Mouse (Mus musculus) embryonic facial prominence, embryonic 15.5 days (tissue): Measurements from ENCODE around the gene Mrps17. TPM values are rescaled to one million over a fixed set of nuclear protein-coding genes. Genes with fewer than 3 reads are reported as not detected.
"Not testable (repeated sequence)": the region's sequence is repeated elsewhere in the genome, so short reads cannot be mapped to it uniquely, and the experiment has no call there.

Source experiments
- ATAC-seq: fragments of 200-750 bp; cut with Nextera tagmentation; 2 replicates; pipeline ENCODE4 v1.8.0; 2017; ENCODE audit warnings: low read depth, moderate TSS enrichment; ENCODE audit not compliant: insufficient number of reproducible peaks, low FRiP score, low TSS enrichment
- H3K27ac ChIP-seq: fragments of 300-500 bp; sonication (generic); replicated peaks from 2 replicates; pipeline ENCODE4 v1.5.1; 2015; ENCODE audit warnings: mild to moderate bottlenecking, inconsistent platforms
- H3K27me3 ChIP-seq: fragments of 300-500 bp; sonication (generic); 2 replicates; pipeline ENCODE4 v1.6.1; 2015; ENCODE audit warnings: inconsistent platforms
- H3K36me3 ChIP-seq: fragments of 300-500 bp; sonication (generic); 2 replicates; pipeline ENCODE4 v1.6.1; 2015; ENCODE audit warnings: mild to moderate bottlenecking, inconsistent platforms
- H3K4me1 ChIP-seq: fragments of 300-500 bp; sonication (generic); 2 replicates; pipeline ENCODE4 v1.6.1; 2015; ENCODE audit warnings: inconsistent platforms
- H3K4me2 ChIP-seq: fragments of 300-500 bp; sonication (generic); replicated peaks from 2 replicates; pipeline ENCODE4 v1.6.1; 2015; ENCODE audit warnings: mild to moderate bottlenecking, inconsistent platforms
- H3K4me3 ChIP-seq: fragments of 300-500 bp; sonication (generic); replicated peaks from 2 replicates; pipeline ENCODE4 v1.5.1; 2015; ENCODE audit warnings: mild to moderate bottlenecking, inconsistent platforms
- H3K9ac ChIP-seq: fragments of 300-500 bp; sonication (generic); 2 replicates; pipeline ENCODE4 v1.6.1; 2015; ENCODE audit warnings: inconsistent platforms
- H3K9me3 ChIP-seq: fragments of 300-500 bp; sonication (generic); replicated peaks from 2 replicates; pipeline ENCODE4 v1.6.1; 2016; ENCODE audit warnings: inconsistent platforms
- WGBS: fragments of 180-500 bp; shearing (Covaris S2); methylation state at CpG from one replicate; pipeline ENCODE4 v1.1.7; 2015; 5-methylcytosine and 5-hydroxymethylcytosine counted together
- polyA plus RNA-seq: library from polyadenylated mRNA; unstranded; fragments of >200 nt; fragmentation: Nextera tagmentation; extraction: Ambion mirVana; gene quantifications from 2 replicates; pipeline ENCODE4 v1.2.1, GENCODE M21; 2015

The Mrps17 gene
- polyA plus RNA-seq, result 187 and 201 TPM in 2 replicates

GRCm38 (mm10) chr5:129715326-129715861, at the start of gene Mrps17:
Mrps17 (plus strand) TSS chr5:129715497.
- WGBS, result under 1% methylated on average over 33 of the region's 33 CpGs
- ATAC-seq, result peak; percentile 93

DNA sequence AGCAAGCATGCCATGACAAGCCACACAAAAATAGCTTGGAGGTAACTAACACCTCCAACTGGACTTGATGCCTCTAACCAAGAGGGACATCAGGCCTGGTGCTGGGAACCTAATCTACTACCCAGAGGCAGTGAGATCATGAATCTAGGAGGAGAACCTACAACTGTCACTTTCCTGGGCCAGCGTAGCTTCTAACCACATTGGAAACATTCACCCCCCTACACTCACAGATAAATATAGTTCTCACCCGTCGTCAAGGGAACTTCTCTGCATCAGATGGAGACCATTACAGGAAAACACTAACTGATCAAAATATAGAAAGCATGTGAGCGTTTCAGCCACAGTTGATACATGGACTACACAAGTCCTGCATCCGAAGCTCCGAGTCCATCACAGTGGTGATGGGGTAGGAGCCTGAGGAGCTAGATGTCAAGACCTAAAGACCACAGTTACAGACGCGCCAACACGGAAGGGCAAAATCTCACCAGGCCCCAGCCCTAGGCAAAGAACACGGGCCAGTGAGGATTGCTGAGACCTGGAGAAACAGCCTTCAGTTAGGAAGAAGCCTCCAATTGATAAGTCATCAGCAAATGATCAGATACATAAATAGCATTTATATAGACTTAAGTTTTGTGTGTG, 48.9 kb upstream of the Mrps17 start:
- no peaks in the 10 kb centered on the region for H3K36me3 ChIP-seq
- no peak for ATAC-seq
- H3K4me3 ChIP-seq, result no peak overlapping the region
- no peak overlapping the region for H3K4me2 ChIP-seq
- H3K9ac ChIP-seq, result no peak overlapping the region
- no peak overlapping the region for H3K27ac ChIP-seq
- H3K9me3 ChIP-seq, result no peaks in the 10 kb centered on the region
- 87% methylated on average over 10 of the region's 10 CpGs for WGBS
- H3K4me1 ChIP-seq, result 0 out of 2 replicates have a peak, but pooled peaks cover 7% of the 10 kb centered on the region
- H3K27me3 ChIP-seq, result no peaks in the 10 kb centered on the region

More at GRCm38 (mm10) chr5:129715326-129715861, at the start of gene Mrps17:
- H3K27me3 ChIP-seq, result no peaks in the 10 kb centered on the region
- H3K9me3 ChIP-seq, result no peaks in the 10 kb centered on the region
- H3K4me1 ChIP-seq, result peaks cover 8% of the 10 kb centered on the region
- H3K36me3 ChIP-seq, result peaks cover 33% of the 10 kb centered on the region
- H3K4me2 ChIP-seq, result peak within 1 kb of the TSS; percentile 75
- H3K4me3 ChIP-seq, result peak within 1 kb of the TSS; percentile 87
- H3K27ac ChIP-seq, result peak within 1 kb of the TSS; percentile 44; the same call in 1 of the 2 replicates
- peak within 1 kb of the TSS; percentile 85 for H3K9ac ChIP-seq

DNA sequence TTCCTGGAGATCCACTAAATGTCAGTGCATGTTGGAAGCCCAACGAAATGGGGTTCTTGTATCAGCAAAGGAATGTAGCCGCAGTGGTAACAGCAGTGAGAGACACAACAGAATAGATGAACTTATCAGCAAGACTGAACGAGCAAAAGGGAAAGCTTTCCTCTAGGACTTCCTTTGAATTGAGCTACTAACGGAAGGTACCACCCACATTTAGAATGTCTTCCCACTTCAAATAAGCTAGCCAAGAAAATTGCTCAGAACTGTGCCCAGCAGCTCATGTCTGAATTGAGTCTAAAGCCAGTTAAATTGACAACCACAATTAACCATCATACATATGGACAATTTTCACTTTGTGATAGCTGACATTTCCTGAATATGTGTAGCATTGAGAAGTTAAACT, 47.4 kb upstream of the Mrps17 start:
- H3K27ac ChIP-seq, result no peak overlapping the region
- no peaks in the 10 kb centered on the region for H3K27me3 ChIP-seq
- ATAC-seq, result no peak
- H3K36me3 ChIP-seq, result no peaks in the 10 kb centered on the region
- no peak overlapping the region for H3K4me3 ChIP-seq
- H3K9ac ChIP-seq, result no peak overlapping the region
- H3K4me1 ChIP-seq, result 0 out of 2 replicates have a peak, but pooled peaks cover 7% of the 10 kb centered on the region
- no peak overlapping the region for H3K4me2 ChIP-seq
- no peaks in the 10 kb centered on the region for H3K9me3 ChIP-seq
- WGBS, result 90% methylated on average over 4 of the region's 4 CpGs

- Histone ChIP-seq H3K9ac (peak overlapping the region; percentile 71), H3K27ac (peak overlapping the region; percentile 25; the same call in 1 of the 2 replicates), H3K27me3 (no peaks in the 10 kb centered on the region), H3K9me3 (no peaks in the 10 kb centered on the region), H3K4me1 (0 out of 2 replicates have a peak, but pooled peaks cover 7% of the 10 kb centered on the region), H3K4me2 (peak overlapping the region; percentile 68), H3K36me3 (no peaks in the 10 kb centered on the region), H3K4me3 (peak overlapping the region; percentile 72)
- 0 out of 2 replicates have a peak, but pooled peaks have one; percentile 54 for ATAC-seq
- under 1% methylated on average over 31 of the region's 31 CpGs for WGBS
These were observed 45.8 kb upstream of the Mrps17 start for GRCm38 (mm10) chr5:129669453-129670035.

DNA sequence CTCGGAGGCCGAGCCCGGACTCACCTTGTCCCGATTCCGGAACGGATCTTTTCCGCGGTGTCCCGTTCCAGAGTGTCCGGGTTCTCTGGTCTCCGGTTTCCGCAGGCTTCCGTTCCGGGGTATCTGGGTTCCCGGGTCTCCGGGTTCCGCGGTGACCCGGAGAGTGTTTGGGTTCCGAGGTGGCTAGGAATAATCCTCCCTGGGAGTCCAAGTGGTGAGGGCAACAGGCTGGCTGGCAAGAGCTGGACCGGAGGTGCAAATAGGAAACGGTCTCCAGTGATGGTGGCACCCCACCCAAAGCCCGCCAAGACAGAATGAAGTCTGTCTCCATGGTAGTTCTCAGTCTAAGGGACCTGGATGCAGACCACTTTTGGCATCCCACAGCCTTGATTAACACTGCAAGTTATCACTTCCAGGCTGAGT, 45.2 kb upstream of the Mrps17 start, which contains the start of gene Zfp11:
TSS of gene Zfp11 (minus strand) at position 64 of the 423 bp plus-strand sequence.
- WGBS, result under 1% methylated on average over 23 of the region's 23 CpGs
- H3K9me3 ChIP-seq, result peaks cover 3% of the 10 kb centered on the region; the same call in 1 of the 2 replicates
- H3K4me2 ChIP-seq, result peak within 1 kb of the TSS; percentile 68
- H3K27me3 ChIP-seq, result no peaks in the 10 kb centered on the region
- peak within 1 kb of the TSS; percentile 71 for H3K9ac ChIP-seq
- H3K36me3 ChIP-seq, result no peaks in the 10 kb centered on the region
- ATAC-seq, result peak; percentile 72
- H3K4me1 ChIP-seq, result 0 out of 2 replicates have a peak, but pooled peaks cover 7% of the 10 kb centered on the region
- peak within 1 kb of the TSS; percentile 25; the same call in 1 of the 2 replicates for H3K27ac ChIP-seq
- H3K4me3 ChIP-seq, result peak within 1 kb of the TSS; percentile 72

DNA sequence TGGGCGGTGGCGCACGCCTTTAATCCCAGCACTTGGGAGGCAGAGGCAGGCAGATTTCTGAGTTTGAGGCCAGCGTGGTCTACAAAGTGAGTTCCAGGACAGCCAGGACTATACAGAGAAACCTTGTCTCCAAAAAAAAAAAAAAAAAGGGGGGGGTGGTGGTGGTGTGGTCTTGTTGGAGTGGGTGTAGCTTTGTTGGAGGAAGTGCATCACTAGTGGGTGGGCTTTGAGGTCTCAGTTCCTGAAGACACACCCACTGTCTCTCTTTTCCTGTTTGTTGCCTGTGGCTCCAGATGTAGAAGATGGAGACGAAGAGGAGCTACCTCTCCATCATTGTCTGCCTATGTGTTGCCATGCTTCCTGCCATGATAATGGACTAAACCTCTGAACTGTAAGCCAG, 30.2 kb upstream of the Mrps17 start:
- H3K27ac ChIP-seq, H3K27me3 ChIP-seq, H3K36me3 ChIP-seq, H3K4me2 ChIP-seq, H3K9ac ChIP-seq, H3K4me3 ChIP-seq, H3K9me3 ChIP-seq, H3K4me1 ChIP-seq, ATAC-seq: not testable (repeated sequence)
- 90% methylated on average over 5 of the region's 5 CpGs for WGBS

GRCm38 (mm10) chr5:129687621-129688020, 27.7 kb upstream of the Mrps17 start:
- no peaks in the 10 kb centered on the region for H3K9me3 ChIP-seq
- 86% methylated on average over 7 of the region's 7 CpGs for WGBS
- no peaks in the 10 kb centered on the region for H3K27me3 ChIP-seq
- no peak overlapping the region for H3K9ac ChIP-seq
- H3K36me3 ChIP-seq, result no peaks in the 10 kb centered on the region
- no peak overlapping the region for H3K27ac ChIP-seq
- no peak overlapping the region for H3K4me2 ChIP-seq
- no peaks in the 10 kb centered on the region for H3K4me1 ChIP-seq
- no peak overlapping the region for H3K4me3 ChIP-seq
- ATAC-seq, result no peak

GRCm38 (mm10) chr5:129690528-129690927, 24.8 kb upstream of the Mrps17 start:
- Histone ChIP-seq H3K4me3 (no peak overlapping the region), H3K27ac (no peak overlapping the region), H3K36me3 (no peaks in the 10 kb centered on the region), H3K4me2 (no peak overlapping the region), H3K4me1 (no peaks in the 10 kb centered on the region), H3K27me3 (no peaks in the 10 kb centered on the region), H3K9ac (no peak overlapping the region), H3K9me3 (no peaks in the 10 kb centered on the region)
- ATAC-seq, result no peak
- WGBS, result 62% methylated on average over 3 of the region's 3 CpGs

- H3K9me3 ChIP-seq, result no peaks in the 10 kb centered on the region
- H3K4me3 ChIP-seq, result peak overlapping the region; percentile 7; the same call in 1 of the 2 replicates
- 27% methylated on average over 2 of the region's 2 CpGs for WGBS
- no peaks in the 10 kb centered on the region for H3K36me3 ChIP-seq
- H3K4me1 ChIP-seq, result no peaks in the 10 kb centered on the region
- peaks cover 6% of the 10 kb centered on the region for H3K27me3 ChIP-seq
- peak overlapping the region; percentile 29; the same call in 1 of the 2 replicates for H3K4me2 ChIP-seq
- H3K27ac ChIP-seq, result no peak overlapping the region
- ATAC-seq, result no peak
- H3K9ac ChIP-seq, result no peak overlapping the region
These were observed 14.8 kb upstream of the Mrps17 start for GRCm38 (mm10) chr5:129700506-129700905.

GRCm38 (mm10) chr5:129701706-129702105, 13.6 kb upstream of the Mrps17 start:
- no peak for ATAC-seq
- WGBS, result 80% methylated on average over 1 of the region's 1 CpGs
- Histone ChIP-seq H3K4me3 (no peak overlapping the region), H3K27me3 (peaks cover 6% of the 10 kb centered on the region), H3K4me2 (no peak overlapping the region), H3K4me1 (no peaks in the 10 kb centered on the region), H3K9me3 (no peaks in the 10 kb centered on the region), H3K36me3 (no peaks in the 10 kb centered on the region), H3K9ac (no peak overlapping the region), H3K27ac (no peak overlapping the region)

- H3K4me1 ChIP-seq, result no peaks in the 10 kb centered on the region
- H3K4me3 ChIP-seq, result no peak overlapping the region
- H3K9ac ChIP-seq, result no peak overlapping the region
- H3K27me3 ChIP-seq, result peaks cover 6% of the 10 kb centered on the region
- H3K36me3 ChIP-seq, result no peaks in the 10 kb centered on the region
- H3K9me3 ChIP-seq, result no peaks in the 10 kb centered on the region
- H3K27ac ChIP-seq, result no peak overlapping the region
- ATAC-seq, result no peak
- H3K4me2 ChIP-seq, result no peak overlapping the region
These were observed 11.9 kb upstream of the Mrps17 start for GRCm38 (mm10) chr5:129703368-129703767.
